ENCODE assay signal across 9 mouse cellular contexts in the genomic region with DNA sequence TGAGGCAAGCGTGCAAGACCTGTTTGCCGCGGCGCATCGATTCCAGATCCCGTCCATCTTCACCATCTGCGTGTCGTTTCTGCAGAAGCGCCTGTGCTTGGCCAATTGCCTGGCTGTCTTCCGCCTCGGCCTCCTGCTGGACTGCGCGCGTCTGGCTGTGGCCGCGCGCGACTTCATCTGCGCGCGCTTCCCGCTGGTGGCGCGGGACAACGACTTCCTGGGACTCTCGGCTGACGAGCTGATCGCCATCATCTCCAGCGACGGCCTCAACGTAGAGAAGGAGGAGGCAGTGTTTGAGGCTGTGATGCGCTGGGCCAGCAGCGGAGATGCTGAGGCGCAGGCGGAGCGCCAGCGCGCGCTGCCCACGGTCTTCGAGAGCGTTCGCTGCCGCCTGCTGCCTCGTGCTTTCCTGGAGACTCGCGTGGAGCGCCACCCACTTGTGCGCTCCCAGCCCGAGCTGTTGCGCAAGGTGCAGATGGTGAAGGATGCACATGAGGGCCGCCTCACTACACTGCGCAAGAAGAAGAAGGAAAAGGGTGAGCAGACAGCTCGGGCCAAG. TPM values are rescaled to one million over a fixed set of nuclear protein-coding genes. Genes with fewer than 3 reads are reported as not detected.
DNase-seq lines count a peak whose midpoint lies in the region; ATAC-seq and TF ChIP-seq lines count a peak whose summit lies in the region.
"Had no signal": no experiment of that assay in that cellular context is flagged by ENCODE, and none has a peak within 500 bp of the region (broad histone marks: within the 10 kb centered on the region; RNA-seq: fewer than 3 reads in every experiment).

No protein-coding gene starts in this region.

- 9% methylated on average over 54 of the region's 54 CpGs for WGBS in lung, embryonic 14.5 days
- 17% methylated on average over 54 of the region's 54 CpGs for WGBS in forebrain, embryonic 10.5 days
- WGBS in hindbrain, embryonic 14.5 days, result 12% methylated on average over 54 of the region's 54 CpGs
- 15% methylated on average over 54 of the region's 54 CpGs for WGBS in limb, embryonic 10.5 days
- 5% methylated on average over 54 of the region's 54 CpGs for WGBS in olfactory bulb, adult 2 months

- no peaks in the 10 kb centered on the region for H3K9me3 ChIP-seq in lung, embryonic 14.5 days (ENCODE audit: low read depth, low read length)
- H3K9me3 ChIP-seq in forebrain, embryonic 10.5 days, result no peaks in the 10 kb centered on the region
- H3K9me3 ChIP-seq in hindbrain, embryonic 14.5 days (ENCODE audit: control insufficient read depth, low read length), result no peaks in the 10 kb centered on the region
- H3K9me3 ChIP-seq in limb, embryonic 10.5 days (replicated peaks), result no peaks in the 10 kb centered on the region

- peak overlapping the region; percentile 31 for H3K4me3 ChIP-seq in lung, embryonic 14.5 days (ENCODE audit: low read depth, low read length)
- H3K4me3 ChIP-seq in forebrain, embryonic 10.5 days, result peak overlapping the region; percentile 44
- peak overlapping the region; percentile 31 for H3K4me3 ChIP-seq in hindbrain, embryonic 14.5 days (replicated peaks; ENCODE audit: low read length)
- peak overlapping the region; percentile 42 for H3K4me3 ChIP-seq in limb, embryonic 10.5 days
- H3K4me3 ChIP-seq in olfactory bulb, adult 2 months (ENCODE audit: insufficient read depth, low read depth, low read length), result peak overlapping the region; percentile 35

- peak; percentile 80 for DNase-seq in lung, embryonic 14.5 days
- DNase-seq in lung, adult 18-20 months, result no peak
- DNase-seq in forebrain, embryonic 10.5 days (ENCODE audit: extremely low spot score, low spot score), result no peak
- peak; percentile 63 for DNase-seq in hindbrain, embryonic 14.5 days (ENCODE audit: low spot score)
- peak; percentile 45 for DNase-seq in limb, embryonic 10.5 days (ENCODE audit: low spot score)
- DNase-seq in thymus, postnatal 10 days (ENCODE audit: low spot score in 2 of 2), result no peak
- no peak for DNase-seq in thymus, postnatal 0 days (ENCODE audit: low spot score)

- no peaks in the 10 kb centered on the region for H3K36me3 ChIP-seq in lung, embryonic 14.5 days (ENCODE audit: insufficient read depth)
- H3K36me3 ChIP-seq in forebrain, embryonic 10.5 days (replicated peaks), result no peaks in the 10 kb centered on the region
- H3K36me3 ChIP-seq in hindbrain, embryonic 14.5 days (replicated peaks; ENCODE audit: control insufficient read depth, insufficient read depth), result no peaks in the 10 kb centered on the region
- no peaks in the 10 kb centered on the region for H3K36me3 ChIP-seq in limb, embryonic 10.5 days

- no peak for TF ChIP-seq POLR2A in olfactory bulb, adult 2 months (IDR thresholded peaks at IDR 0.05; ENCODE audit: insufficient read depth, low read depth, low read length)

- 0 out of 2 replicates have a peak, but pooled peaks cover 5% of the 10 kb centered on the region for H3K4me1 ChIP-seq in lung, embryonic 14.5 days (ENCODE audit: insufficient read depth)
- peaks cover 12% of the 10 kb centered on the region for H3K4me1 ChIP-seq in forebrain, embryonic 10.5 days
- no peaks in the 10 kb centered on the region for H3K4me1 ChIP-seq in hindbrain, embryonic 14.5 days (replicated peaks; ENCODE audit: control insufficient read depth, insufficient read depth, low read length)
- peaks cover 11% of the 10 kb centered on the region for H3K4me1 ChIP-seq in limb, embryonic 10.5 days
- peaks cover 61% of the 10 kb centered on the region for H3K4me1 ChIP-seq in olfactory bulb, adult 2 months (ENCODE audit: control insufficient read depth, insufficient read depth, low read length)

- no peak overlapping the region for H3K27ac ChIP-seq in lung, embryonic 14.5 days (ENCODE audit: low read depth)
- no peak overlapping the region for H3K27ac ChIP-seq in forebrain, embryonic 10.5 days
- H3K27ac ChIP-seq in hindbrain, embryonic 14.5 days, result 0 out of 2 replicates have a peak overlapping the region, but pooled peaks have one; percentile 32
- no peak overlapping the region for H3K27ac ChIP-seq in limb, embryonic 10.5 days
- peak overlapping the region; percentile 89 for H3K27ac ChIP-seq in olfactory bulb, adult 2 months (ENCODE audit: insufficient read depth, low read depth, low read length)
- H3K27ac ChIP-seq: liver, embryonic 14.5 days had no signal

- H3K27me3 ChIP-seq in lung, embryonic 14.5 days (ENCODE audit: insufficient read depth, low read length), result peaks cover 30% of the 10 kb centered on the region
- H3K27me3 ChIP-seq in forebrain, embryonic 10.5 days (ENCODE audit: poor library complexity, severe bottlenecking), result peaks cover 57% of the 10 kb centered on the region
- peaks cover 39% of the 10 kb centered on the region for H3K27me3 ChIP-seq in hindbrain, embryonic 14.5 days (ENCODE audit: control insufficient read depth, insufficient read depth, low read length)
- peaks cover 52% of the 10 kb centered on the region for H3K27me3 ChIP-seq in limb, embryonic 10.5 days (ENCODE audit: low read depth, poor library complexity, severe bottlenecking)

- peak overlapping the region; percentile 67 for H3K4me2 ChIP-seq in lung, embryonic 14.5 days
- peak overlapping the region; percentile 84 for H3K4me2 ChIP-seq in hindbrain, embryonic 14.5 days (replicated peaks)

- ATAC-seq in lung, embryonic 14.5 days (ENCODE audit: insufficient read depth), result peak; percentile 56; the same call in 1 of the 2 replicates
- ATAC-seq in hindbrain, embryonic 14.5 days (ENCODE audit: low FRiP score), result peak; percentile 52; the same call in 1 of the 2 replicates

- no peak overlapping the region; the same call in 1 of the 2 replicates for H3K9ac ChIP-seq in lung, embryonic 14.5 days
- H3K9ac ChIP-seq in hindbrain, embryonic 14.5 days, result peak overlapping the region; percentile 48
- H3K9ac ChIP-seq: liver, embryonic 14.5 days had no signal

- TF ChIP-seq CTCF in lung, embryonic 14.5 days (IDR thresholded peaks at IDR 0.05; ENCODE audit: low read depth), result peak; percentile 16; the same call in 1 of the 2 replicates
- TF ChIP-seq CTCF in olfactory bulb, adult 2 months (IDR thresholded peaks at IDR 0.05; ENCODE audit: insufficient read depth, low read depth, low read length), result no peak

RNA-seq across cellular contexts. Expression of gene Klhl40, which starts 0.7 kb away (rescaled TPM):
- 0.17 and 0.30 TPM in 2 replicates for polyA plus RNA-seq in lung, embryonic 14.5 days (2014; fragmentation: Nextera tagmentation; extraction: Ambion mirVana)
- polyA plus RNA-seq in forebrain, embryonic 10.5 days (2016; fragmentation: Nextera tagmentation; extraction: Ambion mirVana), result 0.12 TPM in 1 of 2 replicates, not detected in the other
- polyA plus RNA-seq in hindbrain, embryonic 14.5 days (2014; fragmentation: Nextera tagmentation; extraction: Ambion mirVana), result 1.6 and 2.3 TPM in 2 replicates
- polyA plus RNA-seq in limb, embryonic 10.5 days (2016; fragmentation: Nextera tagmentation; extraction: Ambion mirVana), result 0.10 and 0.71 TPM in 2 replicates
- not detected in 2 replicates for polyA plus RNA-seq in olfactory bulb, adult 2 months (2012; ENCODE audit: insufficient read depth, insufficient read length, low replicate concordance, missing spikeins)
- polyA plus RNA-seq in thymus, postnatal 0 days (2015; fragmentation: Nextera tagmentation; extraction: Ambion mirVana), result 0.34 and 0.40 TPM in 2 replicates
- polyA plus RNA-seq: liver, embryonic 14.5 days had no signal

RNA-seq across cellular contexts. Expression of gene Hhatl, which starts 14.2 kb away (rescaled TPM):
- 0.34 and 0.91 TPM in 2 replicates for polyA plus RNA-seq in lung, embryonic 14.5 days (2014; fragmentation: Nextera tagmentation; extraction: Ambion mirVana)
- not detected in 2 replicates for polyA plus RNA-seq in forebrain, embryonic 10.5 days (2016; fragmentation: Nextera tagmentation; extraction: Ambion mirVana)
- 0.31 TPM in 1 of 2 replicates, not detected in the other for polyA plus RNA-seq in hindbrain, embryonic 14.5 days (2014; fragmentation: Nextera tagmentation; extraction: Ambion mirVana)
- not detected in 2 replicates for polyA plus RNA-seq in limb, embryonic 10.5 days (2016; fragmentation: Nextera tagmentation; extraction: Ambion mirVana)
- polyA plus RNA-seq in olfactory bulb, adult 2 months (2012; ENCODE audit: insufficient read depth, insufficient read length, low replicate concordance, missing spikeins), result not detected in 2 replicates
- 0.40 and 0.51 TPM in 2 replicates for polyA plus RNA-seq in thymus, postnatal 0 days (2015; fragmentation: Nextera tagmentation; extraction: Ambion mirVana)
- polyA plus RNA-seq: liver, embryonic 14.5 days had no signal

RNA-seq across cellular contexts. Expression of gene Zfp651, which starts 19.0 kb away (rescaled TPM):
- 13.6 and 13.8 TPM in 2 replicates for polyA plus RNA-seq in lung, embryonic 14.5 days (2014; fragmentation: Nextera tagmentation; extraction: Ambion mirVana)
- 4.1 and 4.8 TPM in 2 replicates for polyA plus RNA-seq in forebrain, embryonic 10.5 days (2016; fragmentation: Nextera tagmentation; extraction: Ambion mirVana)
- 19.1 and 21.5 TPM in 2 replicates for polyA plus RNA-seq in hindbrain, embryonic 14.5 days (2014; fragmentation: Nextera tagmentation; extraction: Ambion mirVana)
- 4.4 and 7.0 TPM in 2 replicates for polyA plus RNA-seq in limb, embryonic 10.5 days (2016; fragmentation: Nextera tagmentation; extraction: Ambion mirVana)
- polyA plus RNA-seq in olfactory bulb, adult 2 months (2012; ENCODE audit: insufficient read depth, insufficient read length, low replicate concordance, missing spikeins), result not detected in 2 replicates
- polyA plus RNA-seq in thymus, postnatal 0 days (2015; fragmentation: Nextera tagmentation; extraction: Ambion mirVana), result 1.9 and 2.4 TPM in 2 replicates

RNA-seq across cellular contexts. Expression of gene Nktr, which starts 59.2 kb away (rescaled TPM):
- polyA plus RNA-seq in lung, embryonic 14.5 days (2014; fragmentation: Nextera tagmentation; extraction: Ambion mirVana), result 70.4 and 74.2 TPM in 2 replicates
- polyA plus RNA-seq in forebrain, embryonic 10.5 days (2016; fragmentation: Nextera tagmentation; extraction: Ambion mirVana), result 52.9 and 60.5 TPM in 2 replicates
- polyA plus RNA-seq in hindbrain, embryonic 14.5 days (2014; fragmentation: Nextera tagmentation; extraction: Ambion mirVana), result 56.2 and 64.1 TPM in 2 replicates
- polyA plus RNA-seq in limb, embryonic 10.5 days (2016; fragmentation: Nextera tagmentation; extraction: Ambion mirVana), result 47.2 and 58.8 TPM in 2 replicates
- 164 and 673 TPM in 2 replicates for polyA plus RNA-seq in olfactory bulb, adult 2 months (2012; ENCODE audit: insufficient read depth, insufficient read length, low replicate concordance, missing spikeins)
- 71.0 and 83.5 TPM in 2 replicates for polyA plus RNA-seq in thymus, postnatal 0 days (2015; fragmentation: Nextera tagmentation; extraction: Ambion mirVana)

Comparison
In these comparisons a context has a peak if more than half of its experiments do, and no peak if none do; other contexts are left out.
1. DNase-seq: peak in lung, embryonic 14.5 days (single experiment), hindbrain, embryonic 14.5 days (single experiment) and limb, embryonic 10.5 days (single experiment); none in lung, adult 18-20 months (0 of 2), forebrain, embryonic 10.5 days (single experiment), thymus, postnatal 10 days (0 of 2) and thymus, postnatal 0 days (single experiment).
2. H3K27ac ChIP-seq: peak in hindbrain, embryonic 14.5 days (single experiment) and olfactory bulb, adult 2 months (single experiment); none in lung, embryonic 14.5 days (single experiment), forebrain, embryonic 10.5 days (single experiment) and limb, embryonic 10.5 days (single experiment).
3. Peak in every context shown above with its lines, with median percentiles within 50 percentile points of each other: H3K4me3 ChIP-seq.